Mouse (Mus musculus): ENCODE data around the gene Tm9sf1. TPM values are rescaled to one million over a fixed set of nuclear protein-coding genes. Genes with fewer than 3 reads are reported as not detected.

Gene Tm9sf1
- total RNA-seq, 2 experiments from 2014 or later = 15.0 to 21.3 TPM

- intact Hi-C loops (cut with DNase I) = no loop called here
- TF ChIP-seq CTCF (IDR thresholded peaks at IDR 0.05) = no peak
- H3K27ac ChIP-seq = no peak overlapping the region; the same call in 1 of the 2 replicates
- no peak for DNase-seq
- no peak overlapping the region for H3K4me3 ChIP-seq
Observed at GRCm38 (mm10) chr14:55658011-55658410, 14.4 kb upstream of the Tm9sf1 start.

GRCm38 (mm10) chr14:55656935-55657334, 13.3 kb upstream of the Tm9sf1 start:
- no peak overlapping the region for H3K4me3 ChIP-seq
- no peak for TF ChIP-seq CTCF (IDR thresholded peaks at IDR 0.05)
- peak overlapping the region; percentile 43; the same call in 1 of the 2 replicates for H3K27ac ChIP-seq
- intact Hi-C loops (cut with DNase I) = no loop called here
- DNase-seq = no peak

- intact Hi-C loops (cut with DNase I) = no loop called here
- DNase-seq = no peak
- Histone ChIP-seq H3K27ac (no peak overlapping the region), H3K4me3 (no peak overlapping the region)
- TF ChIP-seq CTCF (IDR thresholded peaks at IDR 0.05) = no peak
Observed at GRCm38 (mm10) chr14:55651528-55651927, 7.9 kb upstream of the Tm9sf1 start.

- Histone ChIP-seq H3K4me3 (no peak within 1 kb of the TSS), H3K27ac (no peak within 1 kb of the TSS)
- intact Hi-C loops (cut with DNase I) = no loop called here
- TF ChIP-seq CTCF (IDR thresholded peaks at IDR 0.05) = no peak
- DNase-seq = no peak
Observed at GRCm38 (mm10) chr14:55649884-55650283, 6.3 kb upstream of the Tm9sf1 start, which contains the start of gene Tssk4. Gene Tssk4 (plus strand): TSS chr14:55650184.

GRCm38 (mm10) chr14:55644261-55644888, 769 bp upstream of the Tm9sf1 start:
- intact Hi-C loops (cut with DNase I) = no loop called here
- no peak for DNase-seq
- Histone ChIP-seq H3K4me3 (peak overlapping the region; percentile 94), H3K27ac (peak overlapping the region; percentile 100)
- no peak for TF ChIP-seq CTCF (IDR thresholded peaks at IDR 0.05)

GRCm38 (mm10) chr14:55642679-55643059, 937 bp downstream of the Tm9sf1 start:
- H3K27ac ChIP-seq = peak overlapping the region; percentile 100

GRCm38 (mm10) chr14:55641291-55641690, 2.3 kb downstream of the Tm9sf1 start:
- Histone ChIP-seq H3K27ac (no peak overlapping the region), H3K4me3 (no peak overlapping the region)
- DNase-seq = no peak
- intact Hi-C loops (cut with DNase I) = no loop called here
- no peak for TF ChIP-seq CTCF (IDR thresholded peaks at IDR 0.05)

More at GRCm38 (mm10) chr14:55642679-55643059, 937 bp downstream of the Tm9sf1 start:
- no peak for DNase-seq
- H3K4me3 ChIP-seq = peak overlapping the region; percentile 94
- intact Hi-C loops (cut with DNase I) = no loop called here
- TF ChIP-seq CTCF (IDR thresholded peaks at IDR 0.05) = no peak

- DNase-seq = no peak
- TF ChIP-seq CTCF (IDR thresholded peaks at IDR 0.05) = no peak
- intact Hi-C loops (cut with DNase I) = no loop called here
- Histone ChIP-seq H3K4me3 (no peak overlapping the region), H3K27ac (no peak overlapping the region)
Observed at GRCm38 (mm10) chr14:55640816-55641215, 2.8 kb downstream of the Tm9sf1 start.

- Histone ChIP-seq H3K4me3 (no peak within 1 kb of the TSS), H3K27ac (no peak within 1 kb of the TSS)
- DNase-seq = no peak
- no peak for TF ChIP-seq CTCF (IDR thresholded peaks at IDR 0.05)
- intact Hi-C loops (cut with DNase I) = no loop called here
Observed at GRCm38 (mm10) chr14:55637795-55638194, 5.8 kb downstream of the Tm9sf1 start, which contains the start of gene Gm49378. Gene Gm49378 (minus strand): TSS chr14:55637895.

- TF ChIP-seq CTCF (IDR thresholded peaks at IDR 0.05) = no peak
- Histone ChIP-seq H3K4me3 (peak within 1 kb of the TSS; percentile 84), H3K27ac (peak within 1 kb of the TSS; percentile 87)
- peak; percentile 93 for DNase-seq
- intact Hi-C loops (cut with DNase I) = no loop called here
Observed at GRCm38 (mm10) chr14:55635523-55636007, 8.0 kb downstream of the Tm9sf1 start, which contains the start of gene Ipo4. Gene Ipo4 (minus strand): TSS chr14:55635957.

- H3K27ac ChIP-seq = peak overlapping the region; percentile 87
- intact Hi-C loops (cut with DNase I) = no loop called here
- no peak for DNase-seq
- TF ChIP-seq CTCF (IDR thresholded peaks at IDR 0.05) = no peak
- H3K4me3 ChIP-seq = peak overlapping the region; percentile 84
Observed at GRCm38 (mm10) chr14:55634874-55635522, 8.6 kb downstream of the Tm9sf1 start.

- Histone ChIP-seq H3K27ac (no peak overlapping the region), H3K4me3 (no peak overlapping the region)
- TF ChIP-seq CTCF (IDR thresholded peaks at IDR 0.05) = peak; percentile 90
- intact Hi-C loops (cut with DNase I) = loop anchor here (2.0 kb wide), 1 partner anchor 113 kb away; no protein-coding TSS in a partner anchor
- peak; percentile 70 for DNase-seq
Observed at GRCm38 (mm10) chr14:55629312-55629711, 14.3 kb downstream of the Tm9sf1 start.
